Mouse (Mus musculus): Measurements from ENCODE around the gene Mindy4b-ps. TPM values are rescaled to one million over a fixed set of nuclear protein-coding genes. Genes with fewer than 3 reads are reported as not detected.

The Mindy4b-ps gene
- polyA plus RNA-seq, 1 experiment from 2014 or later, result not detected

- no peak for ATAC-seq (ENCODE audit: low FRiP score)
- Histone ChIP-seq H3K27ac (no peak overlapping the region; the same call in 1 of the 2 replicates), H3K27me3 (ENCODE audit: control insufficient read depth, insufficient read depth, low read length) (no peaks in the 10 kb centered on the region), H3K4me3 (replicated peaks; ENCODE audit: low read length) (no peak overlapping the region), H3K9me3 (ENCODE audit: control insufficient read depth, low read length) (no peaks in the 10 kb centered on the region), H3K4me1 (replicated peaks; ENCODE audit: control insufficient read depth, insufficient read depth, low read length) (no peaks in the 10 kb centered on the region), H3K4me2 (replicated peaks) (no peak overlapping the region), H3K36me3 (replicated peaks; ENCODE audit: control insufficient read depth, insufficient read depth) (no peaks in the 10 kb centered on the region), H3K9ac (no peak overlapping the region)
- 73% methylated on average over 8 of the region's 8 CpGs for WGBS
- no peak for DNase-seq (ENCODE audit: low spot score)
Observed at GRCm38 (mm10) chr3:58798245-58798644, 23.9 kb downstream of the Mindy4b-ps start.

GRCm38 (mm10) chr3:58789473-58789872 is 32.6 kb downstream of the Mindy4b-ps start:
- no peak overlapping the region for H3K4me3 ChIP-seq (replicated peaks; ENCODE audit: low read length)
- 70% methylated on average over 7 of the region's 7 CpGs for WGBS

DNA sequence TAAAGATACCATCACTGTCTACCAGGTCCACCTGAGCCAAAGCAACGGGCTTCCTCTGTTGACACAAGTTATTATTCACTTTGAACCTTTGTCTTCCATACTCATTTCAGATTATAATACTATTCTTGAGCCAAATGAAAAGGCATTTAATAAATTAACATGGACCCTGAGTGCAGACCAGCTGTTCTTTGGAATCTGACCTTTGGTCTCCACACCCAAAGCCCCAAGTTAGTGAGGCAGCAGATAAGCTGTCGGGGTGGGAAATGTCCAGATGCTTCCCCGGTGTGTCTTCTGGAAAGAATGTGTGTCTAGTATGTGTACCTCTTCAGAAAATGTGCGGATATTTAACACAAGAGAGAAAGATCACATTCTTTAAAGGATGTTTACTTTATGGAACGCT is 33.1 kb downstream of the Mindy4b-ps start:
- Histone ChIP-seq H3K4me2 (replicated peaks) (no peak overlapping the region), H3K36me3 (replicated peaks; ENCODE audit: control insufficient read depth, insufficient read depth) (no peaks in the 10 kb centered on the region), H3K4me1 (replicated peaks; ENCODE audit: control insufficient read depth, insufficient read depth, low read length) (no peaks in the 10 kb centered on the region), H3K27me3 (ENCODE audit: control insufficient read depth, insufficient read depth, low read length) (no peaks in the 10 kb centered on the region), H3K9ac (no peak overlapping the region), H3K27ac (no peak overlapping the region), H3K4me3 (replicated peaks; ENCODE audit: low read length) (no peak overlapping the region), H3K9me3 (ENCODE audit: control insufficient read depth, low read length) (no peaks in the 10 kb centered on the region)
- ATAC-seq (ENCODE audit: low FRiP score) (no peak), DNase-seq (ENCODE audit: low spot score) (no peak)
- WGBS, result 73% methylated on average over 5 of the region's 5 CpGs

More at GRCm38 (mm10) chr3:58789473-58789872, 32.6 kb downstream of the Mindy4b-ps start:
- Histone ChIP-seq H3K27ac (no peak overlapping the region), H3K9me3 (ENCODE audit: control insufficient read depth, low read length) (no peaks in the 10 kb centered on the region), H3K36me3 (replicated peaks; ENCODE audit: control insufficient read depth, insufficient read depth) (no peaks in the 10 kb centered on the region), H3K27me3 (ENCODE audit: control insufficient read depth, insufficient read depth, low read length) (no peaks in the 10 kb centered on the region), H3K4me2 (replicated peaks) (no peak overlapping the region), H3K9ac (no peak overlapping the region), H3K4me1 (replicated peaks; ENCODE audit: control insufficient read depth, insufficient read depth, low read length) (no peaks in the 10 kb centered on the region)
- DNase-seq (ENCODE audit: low spot score) (no peak), ATAC-seq (ENCODE audit: low FRiP score) (no peak)

DNA sequence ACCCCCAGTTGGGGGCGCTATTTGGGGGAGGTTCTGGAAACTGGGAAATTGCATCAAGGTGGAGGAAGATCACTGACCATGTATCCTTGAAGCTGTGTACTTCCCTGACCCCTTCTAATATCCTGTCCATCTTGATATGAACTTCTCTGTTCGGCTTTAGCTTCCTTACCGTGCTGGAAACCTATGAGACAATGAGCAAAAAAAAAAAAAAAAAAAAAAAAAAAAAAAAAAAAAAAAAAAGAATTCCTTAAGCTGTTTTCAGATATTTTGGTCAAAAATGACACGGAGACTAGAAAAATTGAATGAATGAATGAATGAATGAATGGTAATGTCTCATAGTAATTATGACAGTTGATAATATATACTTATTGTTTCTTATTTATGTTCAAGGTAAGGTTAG is 35.6 kb downstream of the Mindy4b-ps start:
- Histone ChIP-seq H3K4me1 (replicated peaks; ENCODE audit: control insufficient read depth, insufficient read depth, low read length) (no peaks in the 10 kb centered on the region), H3K27ac (no peak overlapping the region), H3K9ac (no peak overlapping the region), H3K27me3 (ENCODE audit: control insufficient read depth, insufficient read depth, low read length) (no peaks in the 10 kb centered on the region), H3K4me3 (replicated peaks; ENCODE audit: low read length) (no peak overlapping the region), H3K9me3 (ENCODE audit: control insufficient read depth, low read length) (no peaks in the 10 kb centered on the region), H3K4me2 (replicated peaks) (no peak overlapping the region), H3K36me3 (replicated peaks; ENCODE audit: control insufficient read depth, insufficient read depth) (no peaks in the 10 kb centered on the region)
- ATAC-seq (ENCODE audit: low FRiP score) (no peak), DNase-seq (ENCODE audit: low spot score) (no peak)
- WGBS, result 76% methylated on average over 4 of the region's 4 CpGs

GRCm38 (mm10) chr3:58785863-58786262 is 36.2 kb downstream of the Mindy4b-ps start:
- H3K9me3 ChIP-seq (ENCODE audit: control insufficient read depth, low read length), result no peaks in the 10 kb centered on the region
- ATAC-seq (ENCODE audit: low FRiP score), result peak; percentile 57; the same call in 1 of the 2 replicates
- H3K4me1 ChIP-seq (replicated peaks; ENCODE audit: control insufficient read depth, insufficient read depth, low read length), result no peaks in the 10 kb centered on the region
- no peak overlapping the region for H3K9ac ChIP-seq
- no peak overlapping the region for H3K4me2 ChIP-seq (replicated peaks)
- H3K4me3 ChIP-seq (replicated peaks; ENCODE audit: low read length), result no peak overlapping the region
- no peaks in the 10 kb centered on the region for H3K27me3 ChIP-seq (ENCODE audit: control insufficient read depth, insufficient read depth, low read length)
- 25% methylated on average over 10 of the region's 10 CpGs for WGBS
- no peaks in the 10 kb centered on the region for H3K36me3 ChIP-seq (replicated peaks; ENCODE audit: control insufficient read depth, insufficient read depth)
- peak; percentile 56 for DNase-seq (ENCODE audit: low spot score)
- H3K27ac ChIP-seq, result no peak overlapping the region

GRCm38 (mm10) chr3:58784219-58785092 is 37.7 kb downstream of the Mindy4b-ps start:
- H3K36me3 ChIP-seq (replicated peaks; ENCODE audit: control insufficient read depth, insufficient read depth), result no peaks in the 10 kb centered on the region
- DNase-seq (ENCODE audit: low spot score) (peak; percentile 76), ATAC-seq (ENCODE audit: low FRiP score) (no peak)
- H3K4me1 ChIP-seq (replicated peaks; ENCODE audit: control insufficient read depth, insufficient read depth, low read length), result no peaks in the 10 kb centered on the region
- no peak overlapping the region for H3K27ac ChIP-seq
- H3K4me3 ChIP-seq (replicated peaks; ENCODE audit: low read length), result no peak overlapping the region
- H3K9me3 ChIP-seq (ENCODE audit: control insufficient read depth, low read length), result no peaks in the 10 kb centered on the region
- WGBS, result 36% methylated on average over 8 of the region's 8 CpGs
- no peak overlapping the region for H3K9ac ChIP-seq
- H3K4me2 ChIP-seq (replicated peaks), result no peak overlapping the region
- H3K27me3 ChIP-seq (ENCODE audit: control insufficient read depth, insufficient read depth, low read length), result no peaks in the 10 kb centered on the region

GRCm38 (mm10) chr3:58783602-58784218 is 38.4 kb downstream of the Mindy4b-ps start:
- H3K4me1 ChIP-seq (replicated peaks; ENCODE audit: control insufficient read depth, insufficient read depth, low read length), result no peaks in the 10 kb centered on the region
- DNase-seq (ENCODE audit: low spot score), result no peak

GRCm38 (mm10) chr3:58756429-58756828 is 65.7 kb downstream of the Mindy4b-ps start:
- no peaks in the 10 kb centered on the region for H3K36me3 ChIP-seq (replicated peaks; ENCODE audit: control insufficient read depth, insufficient read depth)
- H3K4me2 ChIP-seq (replicated peaks), result no peak overlapping the region
- no peaks in the 10 kb centered on the region for H3K27me3 ChIP-seq (ENCODE audit: control insufficient read depth, insufficient read depth, low read length)
- ATAC-seq (ENCODE audit: low FRiP score) (no peak), DNase-seq (ENCODE audit: low spot score) (no peak)
- H3K4me3 ChIP-seq (replicated peaks; ENCODE audit: low read length), result no peak overlapping the region
- no peak overlapping the region for H3K9ac ChIP-seq
- H3K9me3 ChIP-seq (ENCODE audit: control insufficient read depth, low read length), result no peaks in the 10 kb centered on the region
- no peak overlapping the region for H3K27ac ChIP-seq
- H3K4me1 ChIP-seq (replicated peaks; ENCODE audit: control insufficient read depth, insufficient read depth, low read length), result no peaks in the 10 kb centered on the region
- WGBS, result 71% methylated on average over 1 of the region's 1 CpGs

More at GRCm38 (mm10) chr3:58783602-58784218, 38.4 kb downstream of the Mindy4b-ps start:
- Histone ChIP-seq H3K36me3 (replicated peaks; ENCODE audit: control insufficient read depth, insufficient read depth) (no peaks in the 10 kb centered on the region), H3K9me3 (ENCODE audit: control insufficient read depth, low read length) (no peaks in the 10 kb centered on the region), H3K9ac (no peak overlapping the region), H3K4me3 (replicated peaks; ENCODE audit: low read length) (no peak overlapping the region), H3K27me3 (ENCODE audit: control insufficient read depth, insufficient read depth, low read length) (no peaks in the 10 kb centered on the region), H3K27ac (no peak overlapping the region), H3K4me2 (replicated peaks) (no peak overlapping the region)
- ATAC-seq (ENCODE audit: low FRiP score), result no peak; the same call in 1 of the 2 replicates
- WGBS, result 58% methylated on average over 8 of the region's 8 CpGs

DNA sequence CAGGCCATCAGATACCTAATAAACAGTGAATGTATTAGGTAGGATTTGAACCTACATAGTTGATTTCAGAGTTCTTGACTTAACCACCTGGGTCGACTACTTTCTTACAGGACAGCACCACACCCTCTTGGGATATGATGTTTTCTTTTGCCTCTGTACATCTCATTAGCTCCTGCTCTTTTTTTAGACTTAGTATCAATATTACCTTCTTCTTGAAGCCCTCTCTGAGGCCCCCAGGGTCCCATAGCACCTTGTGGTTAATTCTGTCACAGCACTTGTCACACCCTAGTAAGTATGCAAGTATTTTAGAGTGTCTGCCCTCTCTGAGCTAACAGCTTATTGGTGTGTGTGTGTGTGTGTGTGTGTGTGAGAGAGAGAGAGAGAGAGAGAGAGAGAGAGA is 66.3 kb downstream of the Mindy4b-ps start:
- no peak for DNase-seq (ENCODE audit: low spot score)
- Histone ChIP-seq H3K27ac (no peak overlapping the region), H3K27me3 (ENCODE audit: control insufficient read depth, insufficient read depth, low read length) (no peaks in the 10 kb centered on the region), H3K4me1 (replicated peaks; ENCODE audit: control insufficient read depth, insufficient read depth, low read length) (no peaks in the 10 kb centered on the region), H3K9ac (no peak overlapping the region), H3K4me3 (replicated peaks; ENCODE audit: low read length) (no peak overlapping the region), H3K36me3 (replicated peaks; ENCODE audit: control insufficient read depth, insufficient read depth) (no peaks in the 10 kb centered on the region), H3K4me2 (replicated peaks) (no peak overlapping the region), H3K9me3 (ENCODE audit: control insufficient read depth, low read length) (no peaks in the 10 kb centered on the region)
- 91% methylated on average over 1 of the region's 1 CpGs for WGBS
- ATAC-seq (ENCODE audit: low FRiP score), result no peak
